Mouse (Mus musculus) liver, embryonic 12.5 days (tissue): ENCODE results near the gene D630023F18Rik. TPM values are rescaled to one million over a fixed set of nuclear protein-coding genes. Genes with fewer than 3 reads are reported as not detected.
A peak's percentile ranks its signal among the peaks of the same experiment; 100 is the strongest.

ENCODE experiments used
- ATAC-seq: fragments of 200-750 bp; cut with Nextera tagmentation; 2 replicates; pipeline ENCODE4 v1.8.0; 2017; ENCODE audit warnings: moderate number of reproducible peaks, mild to moderate bottlenecking, moderate library complexity
- H3K27ac ChIP-seq: fragments of 300-500 bp; sonication (generic); 2 replicates; pipeline ENCODE4 v1.5.1; 2016; ENCODE audit warnings: mild to moderate bottlenecking
- H3K27me3 ChIP-seq: fragments of 300-500 bp; sonication (generic); replicated peaks from 2 replicates; pipeline ENCODE4 v1.6.1; 2016; ENCODE audit warnings: mild to moderate bottlenecking, moderate library complexity
- H3K36me3 ChIP-seq: fragments of 300-500 bp; sonication (generic); 2 replicates; pipeline ENCODE4 v1.6.1; 2016; ENCODE audit warnings: mild to moderate bottlenecking, moderate library complexity
- H3K4me1 ChIP-seq: fragments of 300-500 bp; sonication (generic); 2 replicates; pipeline ENCODE4 v1.6.1; 2016
- H3K4me2 ChIP-seq: fragments of 300-500 bp; sonication (generic); 2 replicates; pipeline ENCODE4 v1.6.1; 2016; ENCODE audit warnings: mild to moderate bottlenecking, moderate library complexity
- H3K4me3 ChIP-seq: fragments of 300-500 bp; sonication (generic); 2 replicates; pipeline ENCODE4 v1.5.1; 2016; ENCODE audit warnings: mild to moderate bottlenecking, moderate library complexity
- H3K9ac ChIP-seq: fragments of 300-500 bp; sonication (generic); 2 replicates; pipeline ENCODE4 v1.6.1; 2016; ENCODE audit warnings: mild to moderate bottlenecking, moderate library complexity
- H3K9me3 ChIP-seq: fragments of 300-500 bp; sonication (generic); replicated peaks from 2 replicates; pipeline ENCODE4 v1.6.1; 2016; ENCODE audit warnings: mild to moderate bottlenecking, moderate library complexity
- WGBS: fragments of 180-500 bp; shearing (Covaris S2); methylation state at CpG from one replicate; pipeline ENCODE4 v1.1.7; 2016; ENCODE audit not compliant: insufficient replicate concordance; 5-methylcytosine and 5-hydroxymethylcytosine counted together
- polyA plus RNA-seq: library from polyadenylated mRNA; unstranded; fragments of >200 nt; fragmentation: Nextera tagmentation; extraction: Ambion mirVana; gene quantifications from 2 replicates; pipeline ENCODE4 v1.2.1, GENCODE M21; 2016

Gene D630023F18Rik
- polyA plus RNA-seq, 1 experiment from 2014 or later, result 0.33 TPM

GRCm38 (mm10) chr1:65137560-65137959, 14.5 kb upstream of the D630023F18Rik start:
- Histone ChIP-seq H3K4me2 (no peak overlapping the region), H3K9ac (no peak overlapping the region), H3K36me3 (no peaks in the 10 kb centered on the region), H3K4me3 (no peak overlapping the region), H3K4me1 (no peaks in the 10 kb centered on the region), H3K9me3 (no peaks in the 10 kb centered on the region; the same call in 1 of the 2 replicates), H3K27ac (no peak overlapping the region), H3K27me3 (no peaks in the 10 kb centered on the region)
- WGBS, result 64% methylated on average over 6 of the region's 6 CpGs
- ATAC-seq, result no peak

- no peaks in the 10 kb centered on the region for H3K36me3 ChIP-seq
- no peaks in the 10 kb centered on the region for H3K9me3 ChIP-seq
- ATAC-seq, result no peak
- 63% methylated on average over 1 of the region's 1 CpGs for WGBS
- no peaks in the 10 kb centered on the region for H3K27me3 ChIP-seq
- H3K4me3 ChIP-seq, result no peak overlapping the region
- H3K4me1 ChIP-seq, result no peaks in the 10 kb centered on the region
- H3K9ac ChIP-seq, result no peak overlapping the region
- H3K4me2 ChIP-seq, result no peak overlapping the region
- no peak overlapping the region for H3K27ac ChIP-seq
Observed at GRCm38 (mm10) chr1:65132833-65133232, 9.8 kb upstream of the D630023F18Rik start.

GRCm38 (mm10) chr1:65131671-65132070, 8.7 kb upstream of the D630023F18Rik start:
- no peaks in the 10 kb centered on the region for H3K9me3 ChIP-seq
- ATAC-seq, result no peak
- 77% methylated on average over 1 of the region's 1 CpGs for WGBS
- H3K4me3 ChIP-seq, result no peak overlapping the region
- H3K4me2 ChIP-seq, result no peak overlapping the region
- H3K36me3 ChIP-seq, result no peaks in the 10 kb centered on the region
- no peaks in the 10 kb centered on the region for H3K4me1 ChIP-seq
- no peak overlapping the region for H3K27ac ChIP-seq
- H3K9ac ChIP-seq, result no peak overlapping the region
- no peaks in the 10 kb centered on the region for H3K27me3 ChIP-seq

- H3K4me3 ChIP-seq, result no peak overlapping the region
- no peak overlapping the region for H3K9ac ChIP-seq
- WGBS, result 42% methylated on average over 3 of the region's 3 CpGs
- H3K4me2 ChIP-seq, result no peak overlapping the region
- H3K36me3 ChIP-seq, result no peaks in the 10 kb centered on the region
- H3K4me1 ChIP-seq, result no peaks in the 10 kb centered on the region
- no peak for ATAC-seq
- H3K27ac ChIP-seq, result no peak overlapping the region
- no peaks in the 10 kb centered on the region for H3K27me3 ChIP-seq
- no peaks in the 10 kb centered on the region for H3K9me3 ChIP-seq
Observed at GRCm38 (mm10) chr1:65130226-65130625, 7.2 kb upstream of the D630023F18Rik start.

- H3K9ac ChIP-seq, result no peak overlapping the region
- H3K9me3 ChIP-seq, result no peaks in the 10 kb centered on the region
- no peak for ATAC-seq
- H3K27me3 ChIP-seq, result no peaks in the 10 kb centered on the region
- no peaks in the 10 kb centered on the region for H3K36me3 ChIP-seq
- H3K4me3 ChIP-seq, result no peak overlapping the region
- H3K4me1 ChIP-seq, result no peaks in the 10 kb centered on the region
- 57% methylated on average over 3 of the region's 3 CpGs for WGBS
- H3K27ac ChIP-seq, result no peak overlapping the region
- no peak overlapping the region for H3K4me2 ChIP-seq
Observed at GRCm38 (mm10) chr1:65129634-65130180, 6.7 kb upstream of the D630023F18Rik start.

- ATAC-seq, result no peak
Observed at GRCm38 (mm10) chr1:65119438-65119837, 3.6 kb downstream of the D630023F18Rik start, which contains the start of gene Gm28845. Gene Gm28845, minus strand, starts transcription at chr1:65119558.

GRCm38 (mm10) chr1:65118150-65118913, 4.7 kb downstream of the D630023F18Rik start:
- ATAC-seq, result no peak
- WGBS, result 65% methylated on average over 8 of the region's 8 CpGs
- Histone ChIP-seq H3K4me1 (no peaks in the 10 kb centered on the region), H3K4me2 (no peak overlapping the region), H3K4me3 (no peak overlapping the region), H3K27me3 (no peaks in the 10 kb centered on the region), H3K9me3 (no peaks in the 10 kb centered on the region), H3K27ac (no peak overlapping the region), H3K9ac (no peak overlapping the region), H3K36me3 (no peaks in the 10 kb centered on the region)

More at GRCm38 (mm10) chr1:65119438-65119837, 3.6 kb downstream of the D630023F18Rik start, which contains the start of gene Gm28845:
- Histone ChIP-seq H3K9me3 (no peaks in the 10 kb centered on the region), H3K36me3 (no peaks in the 10 kb centered on the region), H3K27ac (no peak within 1 kb of the TSS), H3K4me1 (no peaks in the 10 kb centered on the region), H3K4me3 (no peak within 1 kb of the TSS), H3K4me2 (no peak within 1 kb of the TSS), H3K9ac (no peak within 1 kb of the TSS), H3K27me3 (no peaks in the 10 kb centered on the region)
- 80% methylated on average over 1 of the region's 1 CpGs for WGBS

- no peak; the same call in 1 of the 2 replicates for ATAC-seq
- no peaks in the 10 kb centered on the region for H3K9me3 ChIP-seq
- WGBS, result 68% methylated on average over 5 of the region's 5 CpGs
- no peak overlapping the region for H3K27ac ChIP-seq
- no peak overlapping the region for H3K4me3 ChIP-seq
- 0 out of 2 replicates have a peak, but pooled peaks cover 9% of the 10 kb centered on the region for H3K4me1 ChIP-seq
- H3K4me2 ChIP-seq, result no peak overlapping the region
- no peak overlapping the region for H3K9ac ChIP-seq
- no peaks in the 10 kb centered on the region for H3K27me3 ChIP-seq
- H3K36me3 ChIP-seq, result no peaks in the 10 kb centered on the region
Observed at GRCm38 (mm10) chr1:65113536-65114172, 9.4 kb downstream of the D630023F18Rik start.

GRCm38 (mm10) chr1:65112807-65113196, 10.2 kb downstream of the D630023F18Rik start:
- Histone ChIP-seq H3K27me3 (no peaks in the 10 kb centered on the region), H3K9me3 (no peaks in the 10 kb centered on the region), H3K4me2 (peak overlapping the region; percentile 49), H3K4me1 (0 out of 2 replicates have a peak, but pooled peaks cover 9% of the 10 kb centered on the region), H3K36me3 (no peaks in the 10 kb centered on the region), H3K4me3 (0 out of 2 replicates have a peak overlapping the region, but pooled peaks have one; percentile 1), H3K27ac (0 out of 2 replicates have a peak overlapping the region, but pooled peaks have one; percentile 25), H3K9ac (no peak overlapping the region)
- WGBS, result 38% methylated on average over 14 of the region's 14 CpGs
- 0 out of 2 replicates have a peak, but pooled peaks have one; percentile 12 for ATAC-seq

- 9% methylated on average over 8 of the region's 8 CpGs for WGBS
- H3K36me3 ChIP-seq, result no peaks in the 10 kb centered on the region
- no peaks in the 10 kb centered on the region for H3K9me3 ChIP-seq
- H3K27ac ChIP-seq, result no peak overlapping the region
- H3K4me2 ChIP-seq, result peak overlapping the region; percentile 49
- no peaks in the 10 kb centered on the region for H3K27me3 ChIP-seq
- 0 out of 2 replicates have a peak, but pooled peaks cover 9% of the 10 kb centered on the region for H3K4me1 ChIP-seq
- H3K4me3 ChIP-seq, result 0 out of 2 replicates have a peak overlapping the region, but pooled peaks have one; percentile 1
- 0 out of 2 replicates have a peak, but pooled peaks have one; percentile 62 for ATAC-seq
- H3K9ac ChIP-seq, result no peak overlapping the region
Observed at GRCm38 (mm10) chr1:65112031-65112806, 10.8 kb downstream of the D630023F18Rik start.

- ATAC-seq, result no peak
Observed at GRCm38 (mm10) chr1:65109756-65110435, 13.1 kb downstream of the D630023F18Rik start.

More at GRCm38 (mm10) chr1:65109756-65110435, 13.1 kb downstream of the D630023F18Rik start:
- H3K4me2 ChIP-seq, result peak overlapping the region; percentile 24
- no peak overlapping the region for H3K4me3 ChIP-seq
- H3K9ac ChIP-seq, result no peak overlapping the region
- H3K36me3 ChIP-seq, result no peaks in the 10 kb centered on the region
- H3K4me1 ChIP-seq, result 0 out of 2 replicates have a peak, but pooled peaks cover 9% of the 10 kb centered on the region
- no peaks in the 10 kb centered on the region for H3K27me3 ChIP-seq
- H3K27ac ChIP-seq, result no peak overlapping the region
- no peaks in the 10 kb centered on the region for H3K9me3 ChIP-seq
- 56% methylated on average over 25 of the region's 25 CpGs for WGBS
